Mouse (Mus musculus) cerebellum, postnatal 25 days (tissue): Measurements from ENCODE around the gene En1.

Source experiments
- DNase-seq, 2 experiments: peaks; one replicate each; pipeline ENCODE4 v3.0.0; 2021; ENCODE audit warnings: mixed read lengths in 2 of 2

The En1 gene

GRCm38 (mm10) chr1:120628821-120629220 is 26.6 kb downstream of the En1 start:
- DNase-seq = no peak

DNA sequence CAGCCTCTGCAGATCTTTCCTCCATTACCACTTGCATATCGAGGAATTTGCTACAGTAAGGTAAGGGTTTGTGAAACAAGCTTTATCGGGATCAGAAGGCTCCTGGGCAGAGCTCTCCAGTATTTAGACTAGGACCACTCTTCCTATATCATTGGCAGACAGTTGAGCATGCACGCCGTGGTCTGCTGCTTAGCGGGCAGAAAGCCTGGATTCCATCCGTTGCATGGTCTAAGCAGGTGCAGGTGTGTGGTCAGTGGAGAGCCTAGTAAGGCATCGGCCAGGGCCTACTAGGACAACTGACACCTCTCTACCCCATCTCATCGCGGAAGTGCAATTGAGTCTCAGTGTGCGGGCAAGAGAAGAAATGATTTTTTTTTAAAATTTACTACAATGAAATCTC is 41.2 kb downstream of the En1 start:
- peak in 1 of 2 experiments; percentile 5 for DNase-seq

DNA sequence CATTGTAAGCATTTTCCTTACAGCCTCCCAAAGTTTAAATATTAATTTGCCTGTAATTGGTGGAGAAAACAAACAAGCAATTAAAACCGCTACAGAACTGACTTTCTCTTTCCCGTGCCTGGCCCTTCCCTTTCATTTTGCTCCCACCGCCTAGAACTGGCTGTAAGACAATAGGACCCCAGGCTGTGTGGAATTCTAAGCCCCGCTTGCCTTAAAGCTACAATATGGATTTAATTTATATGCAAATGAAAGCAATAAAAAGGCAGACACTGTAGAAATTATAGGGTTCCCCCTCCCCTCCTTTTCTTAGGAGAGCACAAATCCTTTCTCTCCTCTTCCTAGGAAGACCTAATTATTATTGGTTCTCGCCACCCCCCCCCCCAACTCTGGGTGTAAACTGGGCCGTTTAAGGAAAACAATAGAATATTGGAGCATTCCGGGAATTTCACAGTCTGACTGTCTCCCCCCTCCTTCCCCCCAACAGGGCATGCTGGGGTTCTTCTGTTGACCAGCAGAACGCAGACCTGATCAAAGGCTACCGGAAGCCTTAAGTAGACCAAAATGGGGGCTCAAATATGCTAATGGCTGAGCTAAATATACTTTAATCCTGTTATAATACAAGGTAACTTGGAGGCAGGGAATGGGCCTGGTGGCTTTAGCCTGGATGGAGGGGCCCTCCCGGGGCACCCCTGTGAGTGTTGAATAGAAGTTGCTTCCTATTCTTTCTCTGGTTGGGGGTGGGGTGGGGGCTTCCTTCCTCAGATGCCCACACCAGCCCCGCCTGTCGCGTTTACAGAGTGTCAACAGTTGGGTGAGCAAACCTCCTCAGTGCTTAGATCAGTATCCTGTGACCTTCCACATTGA is 41.9 kb downstream of the En1 start:
- DNase-seq = no peak

DNA sequence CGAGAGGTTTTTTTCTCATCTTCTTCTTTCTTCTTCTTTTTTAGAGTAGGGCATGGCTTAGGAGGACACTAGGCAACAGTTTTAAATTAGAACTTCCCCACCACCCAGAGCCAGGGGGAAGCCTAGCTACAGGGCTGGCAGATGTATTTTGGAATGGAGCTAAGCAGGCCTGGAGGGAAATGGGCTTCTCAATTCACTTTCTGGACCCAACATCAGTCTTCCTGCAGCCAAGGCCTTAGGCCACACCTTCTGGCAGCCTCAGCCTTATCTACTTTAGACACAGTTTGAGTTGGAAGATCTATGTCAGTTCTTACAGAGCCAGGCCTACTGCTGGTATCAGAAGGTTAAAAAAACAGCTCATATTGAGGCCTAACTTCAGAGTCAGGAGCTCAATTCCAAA is 42.5 kb downstream of the En1 start:
- no peak for DNase-seq

GRCm38 (mm10) chr1:120650068-120650467 is 47.9 kb downstream of the En1 start:
- DNase-seq = no peak

DNA sequence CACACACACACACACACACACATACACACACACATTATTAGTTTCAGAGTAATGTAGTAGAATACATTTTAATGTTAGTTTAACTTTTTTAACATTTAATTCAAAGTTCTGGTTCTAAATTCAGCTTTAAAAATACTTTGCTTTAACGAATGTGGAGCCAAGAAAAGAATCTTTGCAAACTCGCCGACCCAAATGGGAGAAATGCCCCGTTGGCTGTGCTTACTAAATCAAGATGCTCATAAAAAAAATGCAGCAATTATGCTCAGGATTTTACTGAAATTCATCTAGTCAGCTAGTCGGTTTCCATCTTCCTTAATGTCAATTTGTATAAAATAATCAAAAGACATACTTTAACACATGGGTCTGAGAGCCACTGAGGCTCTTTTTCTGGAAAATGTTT is 49.8 kb downstream of the En1 start:
- no peak for DNase-seq

DNA sequence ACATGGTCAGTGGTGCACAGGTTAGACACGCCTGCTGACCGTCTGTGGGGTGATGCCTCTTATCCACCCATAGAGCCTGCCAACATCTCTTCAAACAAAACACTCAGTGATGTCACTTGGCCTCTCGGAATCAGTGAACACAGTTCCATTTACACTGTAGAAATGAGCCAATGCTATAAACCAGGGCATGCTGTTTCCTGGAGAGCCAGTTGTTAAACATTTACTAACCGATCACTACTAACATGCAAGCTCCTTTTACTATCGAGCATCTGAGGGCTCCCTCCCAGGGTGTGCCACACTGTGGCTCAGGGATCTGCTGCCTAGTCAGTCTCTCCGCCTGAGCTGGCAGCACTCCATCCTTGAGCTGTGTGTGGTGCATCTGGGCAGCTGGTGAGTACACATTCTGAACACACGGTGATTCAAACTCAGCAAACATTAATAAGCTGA is 52.8 kb downstream of the En1 start:
- DNase-seq = peak; percentile 7 to 23
